Mouse (Mus musculus): Measurements from ENCODE around the gene Ctnnbl1.

DNA sequence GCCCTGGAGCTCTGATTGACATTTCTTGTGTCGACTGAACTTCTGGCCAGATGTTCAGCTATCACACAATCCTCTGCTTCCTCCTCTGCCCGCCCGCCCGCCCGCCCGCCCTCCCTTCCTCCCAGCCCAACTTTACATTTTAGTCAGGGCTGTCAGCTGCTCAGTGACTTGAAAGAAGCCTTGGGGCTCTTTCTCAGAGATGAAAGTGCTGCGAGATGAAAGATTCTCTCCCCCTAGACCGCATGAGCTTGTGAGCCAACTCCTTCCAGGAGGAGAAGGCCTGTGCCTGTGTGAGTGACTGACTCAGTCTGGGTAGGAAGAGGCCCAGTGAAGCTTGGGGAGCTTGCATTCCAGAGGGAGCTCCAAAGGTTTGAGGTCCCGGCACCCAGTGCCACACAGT lies 9.4 kb downstream of the Ctnnbl1 start:
- TF ChIP-seq GATA1 (IDR thresholded peaks at IDR 0.05; ENCODE audit: low read length) (no peak), TAL1 (IDR thresholded peaks at IDR 0.05; ENCODE audit: low read length) (no peak)

Measured in erythroblast, embryonic 14.5 days (primary cell).